Mouse (Mus musculus) thymus, postnatal 14 days (tissue): Measurements from ENCODE around the gene A630095N17Rik.

ENCODE experiments used
- DNase-seq: peaks from one replicate; pipeline ENCODE4 v3.0.0; 2021

The A630095N17Rik gene

GRCm38 (mm10) chr1:75239591-75239990, 7.7 kb upstream of the A630095N17Rik start:
- no peak for DNase-seq

DNA sequence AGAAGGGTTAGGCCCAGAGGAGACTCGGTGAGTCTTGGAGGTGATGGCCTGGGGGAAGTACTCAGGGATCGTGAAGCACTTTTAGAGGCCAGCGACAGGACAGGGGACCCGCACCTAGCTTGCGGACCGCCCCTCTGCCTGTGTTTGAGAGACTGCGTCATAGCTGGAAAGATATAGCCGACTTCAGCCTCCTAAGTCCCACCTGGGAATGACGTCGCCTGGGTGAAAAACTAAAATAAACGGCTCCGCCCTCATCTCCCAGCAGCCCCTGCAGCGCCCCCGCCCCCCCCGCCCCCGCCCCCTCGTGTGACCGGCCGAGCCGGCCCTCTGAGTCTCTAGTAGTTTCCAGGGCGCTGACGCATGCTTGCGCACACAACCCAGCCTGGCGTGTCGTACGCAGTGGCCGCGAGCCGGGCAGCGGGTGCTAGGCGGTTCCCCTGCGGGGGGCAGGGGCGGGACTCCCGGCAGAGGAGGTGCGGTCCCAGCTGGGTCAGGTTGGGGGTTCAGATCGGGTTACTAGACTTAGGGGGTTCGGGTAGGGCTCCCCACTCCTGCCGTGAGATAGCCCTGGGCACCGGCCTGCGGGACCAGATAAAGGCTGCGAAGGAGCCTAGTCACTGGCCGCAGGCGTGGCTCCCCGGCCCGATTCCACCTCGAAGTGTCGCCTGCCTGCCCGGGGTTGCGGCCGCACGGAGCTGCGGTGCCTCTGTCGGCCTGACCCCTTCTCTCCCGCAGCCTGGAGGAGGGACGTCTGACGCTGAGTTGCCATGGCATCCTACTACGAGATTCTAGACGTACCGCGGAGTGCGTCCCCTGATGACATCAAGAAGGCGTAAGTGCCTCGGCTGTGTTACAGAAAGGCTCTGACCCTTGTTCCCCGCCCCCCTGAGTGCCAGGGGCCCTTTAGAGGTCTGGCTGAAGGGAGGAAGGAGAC, 4.5 kb upstream of the A630095N17Rik start, which contains the start of gene Dnajb2:
Gene Dnajb2 (plus strand): TSS at position 290 of the 934 bp plus-strand sequence.
- peak; percentile 73 for DNase-seq

- peak; percentile 79 for DNase-seq
Observed at GRCm38 (mm10) chr1:75234606-75235005, 2.7 kb upstream of the A630095N17Rik start.

- DNase-seq = peak; percentile 15
Observed at GRCm38 (mm10) chr1:75232489-75232888, 587 bp upstream of the A630095N17Rik start.

DNA sequence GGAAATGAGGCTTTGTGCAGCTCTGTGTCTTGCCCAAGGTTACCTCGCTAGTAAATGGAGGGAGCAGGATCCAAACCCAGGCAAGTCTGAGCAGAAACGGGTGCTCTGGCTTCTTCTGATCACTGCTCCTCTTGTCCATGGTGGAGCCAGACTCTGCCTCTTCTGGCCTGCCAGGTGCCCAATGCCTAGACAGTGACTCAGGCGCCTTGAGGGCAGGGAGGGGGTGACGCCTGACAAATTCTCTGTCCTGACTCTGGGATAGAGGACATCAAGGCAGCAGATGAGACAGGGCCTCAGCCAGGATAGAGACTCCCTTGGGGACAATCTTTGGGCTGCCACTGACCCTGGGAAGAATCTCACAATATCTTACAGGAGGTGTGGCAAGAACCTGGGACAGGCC, 678 bp downstream of the A630095N17Rik start:
- DNase-seq = peak; percentile 2

DNA sequence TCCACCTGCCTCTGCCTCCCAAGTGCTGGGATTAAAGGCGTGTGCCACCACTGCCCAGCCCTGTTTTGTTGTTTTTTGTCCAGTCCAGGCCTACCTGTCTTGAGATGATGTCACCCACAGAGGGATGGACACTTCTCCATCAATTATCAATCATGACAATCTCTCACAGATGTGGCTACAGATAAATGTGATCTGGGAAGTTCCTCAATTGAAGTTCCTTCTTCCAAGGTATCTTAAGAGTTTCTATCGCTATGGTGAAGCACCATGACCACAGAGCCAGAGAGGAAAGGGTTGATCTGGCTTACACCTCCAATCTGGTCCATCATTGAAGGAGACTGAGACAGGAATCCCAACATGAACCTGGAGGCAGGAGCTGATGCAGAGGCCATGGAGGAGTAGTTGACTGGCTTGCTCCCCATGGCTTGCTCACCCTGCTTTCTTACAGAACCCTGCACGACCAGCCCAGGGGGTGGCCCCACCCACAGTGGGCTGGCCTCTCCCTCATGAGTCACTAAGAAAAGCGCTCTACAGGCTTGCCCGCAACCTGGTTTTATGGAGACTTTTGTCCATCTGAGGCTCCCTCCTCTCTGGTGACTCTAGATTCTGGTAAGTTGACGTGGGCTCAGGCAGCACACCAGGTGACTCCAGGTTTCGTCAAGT, 1.4 kb downstream of the A630095N17Rik start:
- DNase-seq = no peak

DNA sequence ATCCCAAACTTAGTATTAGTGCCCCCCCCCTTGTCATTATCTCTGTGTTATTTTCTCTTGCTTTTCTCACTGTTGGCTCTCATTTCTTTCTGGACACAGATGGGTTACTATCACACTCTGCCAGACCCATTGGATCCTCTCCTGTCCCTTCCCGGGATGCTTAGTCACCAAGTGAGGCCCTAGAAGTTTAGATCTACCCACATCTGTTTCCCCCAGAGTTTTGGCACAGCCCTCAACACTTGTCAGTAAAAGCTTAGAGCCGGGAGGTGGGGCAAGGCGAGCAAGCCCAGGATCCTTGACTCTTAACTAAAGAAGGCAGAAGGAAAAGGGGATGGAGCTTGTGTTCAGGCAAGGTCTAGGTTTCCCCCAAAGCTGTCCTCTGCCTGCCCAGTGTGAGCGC, 2.7 kb downstream of the A630095N17Rik start:
- no peak for DNase-seq

DNA sequence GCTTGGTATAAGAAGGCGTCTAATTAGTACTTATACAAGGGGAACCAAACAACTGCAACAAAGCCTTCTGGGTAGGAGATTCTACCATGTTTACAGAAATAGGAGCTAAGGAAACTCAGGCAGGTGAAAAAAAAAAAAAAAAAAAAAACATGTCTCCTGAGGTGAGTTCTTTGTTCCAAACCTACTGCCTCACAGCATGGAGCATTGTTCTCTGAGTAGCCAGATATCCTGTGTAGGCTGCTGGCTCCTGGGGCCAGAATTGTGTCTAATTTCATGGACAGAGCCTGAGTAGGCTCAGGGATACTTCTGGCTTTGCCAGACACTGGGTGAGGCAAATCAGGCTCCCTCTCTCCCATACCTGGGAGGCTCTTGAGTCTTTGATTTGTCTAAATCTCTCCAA, 4.2 kb downstream of the A630095N17Rik start:
- DNase-seq = no peak

GRCm38 (mm10) chr1:75226138-75226537, 5.8 kb downstream of the A630095N17Rik start:
- DNase-seq = no peak

GRCm38 (mm10) chr1:75225473-75225872, 6.4 kb downstream of the A630095N17Rik start:
- no peak for DNase-seq

DNA sequence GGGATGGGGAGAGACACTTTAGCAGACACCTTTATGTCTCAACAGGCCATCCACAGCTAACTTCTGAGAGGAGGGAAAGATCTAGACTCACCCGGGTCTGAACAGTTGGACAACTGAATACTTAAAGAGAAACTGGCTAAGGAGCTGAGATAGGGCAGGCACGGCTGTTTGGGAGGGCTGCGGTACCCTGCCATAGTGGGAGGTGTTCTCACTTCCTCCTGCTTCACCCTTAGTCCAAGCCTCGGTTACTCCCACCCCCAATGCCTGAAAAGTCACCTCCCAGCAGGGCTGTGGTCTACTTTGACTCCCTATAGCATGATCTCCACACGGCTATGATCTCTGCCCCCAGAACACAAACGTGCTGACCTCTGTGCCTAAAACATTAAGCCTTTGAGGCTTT, 8.4 kb downstream of the A630095N17Rik start:
- DNase-seq = peak; percentile 48

DNA sequence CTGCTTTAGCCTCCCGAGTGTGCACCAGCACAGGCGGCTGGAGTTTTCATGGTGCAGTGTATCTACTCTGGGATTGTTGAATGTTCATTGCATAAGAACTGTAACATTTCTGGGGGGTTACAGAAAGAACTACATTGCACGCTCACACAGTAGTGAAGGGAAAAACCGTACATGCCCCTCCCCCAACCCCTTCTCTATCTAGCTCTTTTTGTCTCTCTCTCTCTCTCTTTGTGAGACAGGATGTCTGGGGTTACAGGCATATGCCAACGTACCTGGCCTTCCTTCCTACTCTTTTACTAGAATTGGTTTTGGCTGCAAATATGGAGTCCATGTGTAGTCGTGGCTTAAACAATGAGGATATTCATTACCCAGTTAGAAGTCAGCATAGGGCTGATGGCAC, 9.0 kb downstream of the A630095N17Rik start:
- peak; percentile 78 for DNase-seq

- no peak for DNase-seq
Observed at GRCm38 (mm10) chr1:75221538-75221937, 10.4 kb downstream of the A630095N17Rik start.

- DNase-seq = peak; percentile 64
Observed at GRCm38 (mm10) chr1:75219531-75219930, 12.4 kb downstream of the A630095N17Rik start, which contains the start of gene Tuba4a. Gene Tuba4a, minus strand, starts transcription at chr1:75219865.

GRCm38 (mm10) chr1:75219078-75219477, 12.8 kb downstream of the A630095N17Rik start:
- DNase-seq = peak; percentile 98

- DNase-seq = peak; percentile 77
Observed at GRCm38 (mm10) chr1:75218227-75219001, 13.5 kb downstream of the A630095N17Rik start.

DNA sequence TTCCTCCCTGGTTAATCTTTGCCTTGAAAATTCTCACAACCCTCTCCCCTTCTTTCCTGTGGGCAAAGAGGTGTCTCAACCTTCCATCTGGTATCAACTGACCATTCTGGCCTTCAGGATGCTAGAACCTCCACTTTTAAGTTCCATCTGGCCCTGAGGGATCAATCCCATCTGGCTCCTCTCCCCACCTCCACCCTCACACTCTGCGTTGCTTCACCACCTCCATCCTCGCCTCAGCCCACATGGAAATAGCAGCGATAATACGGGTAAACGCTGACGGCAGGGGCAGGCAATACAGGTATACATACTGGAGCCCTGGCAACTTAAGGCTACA, 14.0 kb downstream of the A630095N17Rik start:
- DNase-seq = no peak

DNA sequence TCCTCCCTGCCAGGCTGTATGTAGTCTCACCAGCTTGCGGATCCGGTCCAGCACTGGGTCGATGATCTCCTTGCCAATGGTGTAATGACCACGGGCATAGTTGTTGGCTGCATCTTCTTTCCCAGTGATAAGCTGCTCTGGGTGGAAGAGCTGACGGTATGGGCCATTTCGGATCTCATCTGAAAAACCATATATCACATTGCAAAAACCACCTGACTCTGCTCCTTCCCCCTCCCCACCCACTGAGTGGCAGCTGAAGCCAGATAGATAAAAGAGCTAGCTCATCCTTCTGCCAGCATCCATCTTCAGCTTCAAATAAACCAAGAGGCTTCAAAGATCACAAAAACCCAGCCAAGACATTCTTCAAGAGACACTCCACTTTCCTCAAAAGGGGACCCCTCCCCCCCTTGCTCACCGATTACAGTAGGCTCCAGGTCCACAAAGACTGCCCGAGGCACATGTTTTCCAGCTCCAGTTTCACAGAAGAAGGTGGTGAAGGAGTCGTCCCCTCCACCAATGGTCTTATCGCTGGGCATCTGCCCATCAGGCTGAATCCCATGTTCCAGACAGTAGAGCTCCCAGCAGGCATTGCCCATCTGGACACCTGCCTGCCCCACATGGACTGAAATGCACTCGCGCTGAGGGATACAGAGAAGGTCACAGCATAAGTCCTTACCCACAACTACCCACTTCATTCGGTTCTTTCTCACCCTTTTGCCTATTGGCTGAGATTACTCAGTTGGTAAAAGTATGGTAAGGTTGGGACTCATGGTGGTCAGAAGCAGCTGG, 14.9 kb downstream of the A630095N17Rik start:
- peak; percentile 39 for DNase-seq

DNA sequence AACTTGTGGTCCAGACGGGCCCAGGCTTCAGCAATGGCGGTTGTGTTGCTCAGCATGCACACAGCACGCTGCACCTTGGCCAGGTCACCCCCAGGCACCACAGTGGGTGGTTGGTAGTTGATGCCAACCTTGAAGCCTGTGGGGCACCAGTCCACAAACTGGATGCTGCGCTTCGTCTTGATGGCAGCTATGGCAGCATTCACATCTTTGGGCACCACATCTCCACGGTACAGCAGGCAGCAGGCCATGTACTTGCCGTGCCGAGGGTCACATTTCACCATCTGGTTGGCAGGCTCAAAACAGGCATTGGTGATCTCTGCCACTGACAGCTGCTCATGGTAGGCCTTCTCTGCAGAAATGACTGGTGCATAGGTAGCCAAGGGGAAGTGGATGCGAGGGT, 16.1 kb downstream of the A630095N17Rik start:
- peak; percentile 8 for DNase-seq

GRCm38 (mm10) chr1:75214886-75215285, 17.0 kb downstream of the A630095N17Rik start:
- peak; percentile 7 for DNase-seq

DNA sequence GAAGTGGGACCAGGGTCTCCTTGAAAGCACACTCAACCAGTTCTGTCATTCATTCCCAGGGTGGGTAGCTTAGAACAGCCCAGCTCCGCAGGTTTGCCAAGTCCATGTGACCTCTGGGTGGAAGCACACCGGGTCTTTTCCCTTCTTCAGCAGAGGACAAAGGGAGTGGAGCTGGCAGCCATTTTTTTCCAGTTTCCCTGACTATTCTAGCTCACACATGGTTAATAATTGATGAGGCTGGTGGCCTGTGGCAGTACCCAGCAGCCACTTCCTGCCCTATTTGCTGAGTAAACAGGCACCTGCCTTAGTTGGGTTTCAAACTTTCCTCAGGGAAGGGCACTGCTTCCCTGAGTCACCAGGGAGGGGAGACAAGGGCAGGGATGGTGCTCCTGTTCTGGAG, 17.5 kb downstream of the A630095N17Rik start:
- DNase-seq = no peak

DNA sequence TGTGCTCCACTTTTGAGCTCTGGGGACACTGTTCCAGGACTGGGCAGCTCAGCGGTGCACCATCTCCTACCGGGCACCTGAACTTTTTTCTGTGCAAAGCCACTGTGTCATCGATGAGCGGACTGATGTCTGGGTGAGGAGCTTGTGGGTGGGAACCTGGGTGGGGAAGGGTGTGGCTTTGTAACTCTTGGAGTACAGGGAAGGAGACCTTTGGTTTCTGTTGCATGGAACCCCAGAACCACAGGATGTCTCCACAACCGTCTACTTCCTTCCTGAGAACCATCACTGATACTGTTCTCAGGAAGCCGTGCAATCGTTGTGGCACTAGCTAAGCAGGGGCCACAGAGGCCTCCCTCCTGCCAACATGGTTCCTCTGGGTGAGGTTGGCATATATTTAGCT, 18.8 kb downstream of the A630095N17Rik start:
- peak; percentile 18 for DNase-seq
